Mouse (Mus musculus) spleen, adult 2 months (tissue): Measurements from ENCODE around the gene Shc3. TPM values are rescaled to one million over a fixed set of nuclear protein-coding genes. Genes with fewer than 3 reads are reported as not detected.

Experiments
- DNase-seq, 2 experiments: peaks; one replicate each; pipeline versions ENCODE4 v3.0.0 to v3.0.0-alpha.2; 2012 to 2021; ENCODE audit warnings: low spot score in 2 of 2, low read depth in 1 of 2
- H3K27ac ChIP-seq: fragments of 200-500 bp; 2 replicates; pipeline ENCODE4 v1.5.1; 2012; ENCODE audit warnings: low read length, inconsistent platforms; ENCODE audit not compliant: insufficient read depth
- H3K27me3 ChIP-seq: fragments of 200-500 bp; 2 replicates; pipeline ENCODE4 v1.6.1; 2012; ENCODE audit warnings: mild to moderate bottlenecking, moderate library complexity, low read length, inconsistent platforms; ENCODE audit not compliant: control insufficient read depth, insufficient read depth
- H3K36me3 ChIP-seq: fragments of 200-500 bp; 2 replicates; pipeline ENCODE4 v1.6.1; 2012; ENCODE audit warnings: mild to moderate bottlenecking, low read length, inconsistent platforms; ENCODE audit not compliant: control insufficient read depth, insufficient read depth
- H3K4me1 ChIP-seq: fragments of 200-500 bp; 2 replicates; pipeline ENCODE4 v1.6.1; 2011; ENCODE audit warnings: inconsistent platforms; ENCODE audit not compliant: control insufficient read depth, insufficient read depth, insufficient read length
- H3K4me3 ChIP-seq: fragments of 200-500 bp; 2 replicates; pipeline ENCODE4 v1.5.1; 2011; ENCODE audit warnings: mild to moderate bottlenecking, inconsistent platforms; ENCODE audit not compliant: insufficient read depth, insufficient read length; ENCODE audit errors: extremely low read depth
- CTCF ChIP-seq: fragments of 200-500 bp; IDR thresholded peaks from 2 replicates; pipeline ENCODE4 v1.5.1; 2011; ENCODE audit warnings: mild to moderate bottlenecking, inconsistent platforms; ENCODE audit not compliant: insufficient read depth, insufficient read length, insufficient replicate concordance; ENCODE audit errors: extremely low read depth
- POLR2A ChIP-seq: fragments of 200-500 bp; IDR thresholded peaks from 2 replicates; pipeline ENCODE4 v1.6.1; 2011; ENCODE audit warnings: low read depth, low read length, inconsistent platforms
- WGBS: fragments of 180-500 bp; shearing (Covaris S2); methylation state at CpG from one replicate; pipeline ENCODE4 v1.1.7; 2018; 5-methylcytosine and 5-hydroxymethylcytosine counted together
- polyA plus RNA-seq: library from polyadenylated mRNA; depleted of rRNA; stranded (reverse); fragments of >200 nt; gene quantifications from 2 replicates; pipeline ENCODE4 v1.2.3, GENCODE M21; 2012

Shc3 gene
- polyA plus RNA-seq, 1 experiment: 0.14 TPM

DNA sequence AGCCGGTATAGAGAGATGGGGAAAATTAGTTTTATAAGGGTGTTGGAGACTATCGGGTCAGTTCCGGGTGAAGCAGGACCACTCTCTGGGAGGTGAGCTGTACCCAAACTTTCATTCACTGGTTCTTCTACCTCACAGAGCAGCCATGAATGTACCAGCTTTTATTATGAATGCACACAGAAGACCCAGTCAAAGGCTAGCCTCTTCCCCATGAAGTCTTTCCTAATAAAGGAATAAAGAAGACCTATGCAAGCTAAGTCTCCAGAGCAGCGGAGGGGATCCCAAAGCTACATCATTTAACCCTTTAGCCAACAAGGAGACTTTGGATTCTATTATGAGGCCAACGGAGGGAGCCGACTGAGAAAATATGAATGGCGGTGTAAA is 458 bp upstream of the Shc3 start:
- Histone ChIP-seq H3K4me3 (no peak overlapping the region), H3K36me3 (no peaks in the 10 kb centered on the region), H3K4me1 (no peaks in the 10 kb centered on the region), H3K27me3 (peaks cover 25% of the 10 kb centered on the region), H3K27ac (no peak overlapping the region)
- 16% methylated on average over 7 of the region's 7 CpGs for WGBS
- DNase-seq: no peak
- TF ChIP-seq POLR2A (no peak), CTCF (no peak)

DNA sequence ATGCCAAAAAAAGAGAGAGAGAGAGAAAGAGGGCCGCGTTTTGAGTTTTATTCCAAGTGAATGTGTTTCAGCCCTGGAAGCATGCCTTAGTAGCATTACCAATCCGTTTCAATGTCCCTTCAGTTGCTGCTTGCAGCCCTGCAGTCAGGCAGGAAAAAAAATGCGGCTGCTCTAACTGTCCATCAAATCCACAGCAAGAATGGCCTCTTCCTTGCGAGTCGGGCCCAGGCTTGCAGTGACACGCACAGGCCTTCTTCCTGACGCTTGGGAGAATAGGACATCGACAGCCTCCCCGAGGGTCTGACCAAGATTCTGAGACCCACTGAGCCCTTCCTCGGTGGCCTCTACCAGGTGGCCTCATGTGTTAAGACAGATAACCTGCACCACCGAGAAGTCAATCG is 718 bp downstream of the Shc3 start:
- H3K36me3 ChIP-seq: no peaks in the 10 kb centered on the region
- H3K27me3 ChIP-seq: peaks cover 23% of the 10 kb centered on the region
- DNase-seq: no peak
- H3K4me1 ChIP-seq: no peaks in the 10 kb centered on the region
- H3K4me3 ChIP-seq: no peak overlapping the region
- TF ChIP-seq CTCF (no peak), POLR2A (no peak)
- WGBS: 11% methylated on average over 13 of the region's 13 CpGs
- no peak overlapping the region for H3K27ac ChIP-seq

DNA sequence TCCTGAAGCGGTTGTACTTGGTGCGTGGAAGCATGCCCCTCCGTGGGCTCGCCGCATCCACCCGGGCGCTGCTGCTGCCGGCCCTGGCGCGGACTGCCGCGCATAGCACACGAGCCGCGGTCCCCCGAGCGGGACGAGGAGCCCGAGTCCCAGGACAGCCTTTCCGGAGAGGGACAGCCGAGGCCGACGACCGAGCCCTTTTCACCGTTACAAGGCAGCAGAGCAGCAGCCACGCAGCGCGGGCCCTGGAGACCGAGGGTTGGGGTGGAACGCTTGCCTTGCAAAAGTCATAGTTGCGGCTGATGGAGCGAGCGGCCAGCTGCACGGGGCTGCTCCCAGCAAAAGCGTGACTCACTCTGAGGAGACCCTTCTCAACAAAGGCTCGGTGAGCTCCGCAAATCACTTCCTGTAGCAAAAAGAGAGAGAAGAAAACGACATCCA is 1.8 kb downstream of the Shc3 start:
- no peak overlapping the region for H3K27ac ChIP-seq
- WGBS: 3% methylated on average over 38 of the region's 38 CpGs
- no peak for TF ChIP-seq POLR2A
- no peak for TF ChIP-seq CTCF
- DNase-seq: no peak
- no peaks in the 10 kb centered on the region for H3K36me3 ChIP-seq
- H3K4me1 ChIP-seq: no peaks in the 10 kb centered on the region
- peaks cover 23% of the 10 kb centered on the region for H3K27me3 ChIP-seq
- no peak overlapping the region for H3K4me3 ChIP-seq

DNA sequence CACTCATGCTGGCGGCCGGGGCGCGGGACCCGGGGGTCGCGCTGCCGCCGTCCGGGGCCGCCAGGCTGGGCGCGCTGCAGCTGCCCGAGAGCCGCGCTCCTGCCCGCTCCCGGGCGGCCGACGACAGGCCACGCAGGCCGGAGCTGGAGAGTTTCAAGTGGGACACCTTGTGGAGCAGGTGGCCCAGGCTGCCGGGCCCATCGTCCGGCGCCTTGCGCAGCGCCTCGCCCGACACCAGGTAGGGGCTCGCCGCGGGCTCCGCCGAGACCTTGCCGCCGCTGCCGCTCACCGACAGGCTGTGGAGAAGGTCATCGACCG is 2.2 kb downstream of the Shc3 start:
- Histone ChIP-seq H3K4me3 (no peak overlapping the region), H3K4me1 (no peaks in the 10 kb centered on the region), H3K36me3 (no peaks in the 10 kb centered on the region), H3K27ac (no peak overlapping the region), H3K27me3 (peaks cover 23% of the 10 kb centered on the region)
- TF ChIP-seq CTCF (no peak), POLR2A (no peak)
- WGBS: 7% methylated on average over 40 of the region's 42 CpGs
- no peak for DNase-seq

DNA sequence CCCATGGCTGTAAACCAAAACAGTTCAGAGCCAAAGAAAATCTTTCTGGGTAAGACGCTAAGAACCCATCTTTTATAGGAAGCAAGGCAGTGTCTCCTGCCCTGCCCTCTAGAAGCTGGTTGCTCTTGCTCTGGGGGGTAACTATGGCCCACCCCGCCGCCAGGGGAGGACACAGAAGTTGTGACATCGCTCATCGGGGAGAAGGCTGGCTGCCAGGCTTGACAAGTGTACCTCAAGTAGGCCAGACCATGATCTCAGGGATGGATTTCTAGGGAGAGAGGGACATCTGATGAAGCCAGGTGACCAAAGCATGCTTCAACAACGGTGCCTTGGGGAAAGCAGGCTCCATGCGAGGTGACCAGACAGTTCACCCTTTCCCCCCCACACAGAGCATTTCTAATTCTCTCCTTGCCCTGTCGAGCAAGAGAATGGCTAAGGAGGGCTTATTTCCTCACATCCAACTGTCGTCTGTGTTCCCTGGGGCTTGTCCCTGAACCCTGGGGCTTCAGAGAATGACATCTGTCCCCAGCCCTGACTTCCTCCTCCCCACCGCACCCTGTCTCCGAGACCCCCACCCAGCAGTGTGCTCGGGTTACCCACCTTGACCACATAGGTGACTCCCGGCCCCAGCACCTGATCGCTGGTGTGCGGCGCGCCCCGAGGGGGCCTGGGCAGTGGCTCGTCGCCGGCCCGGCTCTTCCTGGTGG is 2.7 kb downstream of the Shc3 start:
- WGBS: 12% methylated on average over 22 of the region's 22 CpGs

DNA sequence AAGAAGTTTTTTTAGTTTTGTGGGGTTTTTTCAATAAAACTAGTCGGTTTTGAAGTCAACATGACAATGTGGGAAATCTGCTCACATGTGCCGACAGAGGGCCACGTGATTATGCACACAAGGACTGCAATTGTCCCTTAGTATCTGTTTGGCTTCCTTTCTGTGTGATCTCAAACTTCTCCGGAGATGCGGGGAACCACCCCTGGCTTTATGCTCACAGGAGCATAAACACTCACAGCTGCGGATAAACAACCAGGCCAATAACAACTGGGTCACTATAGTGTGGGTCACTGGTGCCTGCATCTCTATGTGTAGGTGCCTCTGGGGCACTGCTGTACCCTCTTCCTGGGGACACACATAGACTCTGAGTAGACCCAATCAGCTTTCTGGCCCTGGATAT is 4.5 kb downstream of the Shc3 start:
- DNase-seq: no peak
- Histone ChIP-seq H3K27me3 (peaks cover 22% of the 10 kb centered on the region), H3K27ac (no peak overlapping the region), H3K4me1 (no peaks in the 10 kb centered on the region), H3K4me3 (no peak overlapping the region), H3K36me3 (no peaks in the 10 kb centered on the region)
- WGBS: 63% methylated on average over 6 of the region's 6 CpGs
- TF ChIP-seq CTCF (no peak), POLR2A (no peak)

More for the DNA sequence above, 2.7 kb downstream of the Shc3 start:
- no peak overlapping the region for H3K4me3 ChIP-seq
- peaks cover 23% of the 10 kb centered on the region for H3K27me3 ChIP-seq
- DNase-seq: no peak
- no peak overlapping the region for H3K27ac ChIP-seq
- no peak for TF ChIP-seq POLR2A
- no peaks in the 10 kb centered on the region for H3K4me1 ChIP-seq
- no peaks in the 10 kb centered on the region for H3K36me3 ChIP-seq

DNA sequence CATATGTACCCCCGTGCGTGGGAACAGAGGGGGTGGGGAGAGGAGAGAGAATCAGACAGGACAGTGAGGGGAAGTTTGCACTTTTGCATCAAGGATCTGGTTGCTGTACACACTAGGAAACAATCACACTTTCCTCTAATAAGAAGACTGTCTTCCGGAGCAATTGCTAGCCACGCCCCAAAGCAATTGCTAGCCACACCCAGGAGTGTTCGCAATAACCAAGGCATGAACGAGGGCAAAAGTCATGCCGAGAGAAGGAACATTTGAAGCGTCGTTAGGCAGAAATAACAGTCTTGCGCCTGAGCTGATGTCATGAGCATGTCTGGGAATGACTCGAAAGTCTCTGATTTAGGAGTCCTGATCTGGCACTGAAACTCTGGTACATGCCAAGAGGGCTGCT is 15.9 kb downstream of the Shc3 start:
- no peak for DNase-seq
- 85% methylated on average over 11 of the region's 11 CpGs for WGBS
- H3K27ac ChIP-seq: no peak overlapping the region
- H3K36me3 ChIP-seq: no peaks in the 10 kb centered on the region
- no peak overlapping the region for H3K4me3 ChIP-seq
- no peaks in the 10 kb centered on the region for H3K4me1 ChIP-seq
- TF ChIP-seq CTCF (no peak), POLR2A (no peak)
- no peaks in the 10 kb centered on the region for H3K27me3 ChIP-seq

DNA sequence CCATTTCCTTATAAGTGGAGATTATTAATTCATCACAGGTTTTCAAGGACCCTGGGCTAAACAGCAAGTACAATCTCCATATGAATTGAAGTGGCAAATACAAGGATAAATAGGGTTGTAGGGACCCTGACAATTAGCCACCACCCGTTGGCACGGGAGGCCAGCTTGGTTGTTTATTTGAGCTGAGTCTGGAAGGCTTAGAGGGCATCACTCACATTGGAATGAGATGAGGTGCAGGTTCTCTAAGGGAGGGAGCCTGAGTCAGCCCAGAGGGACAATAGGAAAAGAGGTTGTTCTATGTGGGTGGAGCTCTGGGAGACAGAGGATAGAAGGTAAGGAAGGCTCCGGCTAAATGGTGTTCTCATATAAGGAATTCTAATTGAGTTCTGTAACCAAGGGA is 17.0 kb downstream of the Shc3 start:
- no peak for TF ChIP-seq POLR2A
- TF ChIP-seq CTCF: no peak
- Histone ChIP-seq H3K4me3 (no peak overlapping the region), H3K36me3 (no peaks in the 10 kb centered on the region), H3K4me1 (no peaks in the 10 kb centered on the region), H3K27ac (no peak overlapping the region), H3K27me3 (no peaks in the 10 kb centered on the region)
- WGBS: 81% methylated on average over 3 of the region's 3 CpGs
- DNase-seq: no peak
